Mouse (Mus musculus): ENCODE results near the gene Ak5. TPM values are rescaled to one million over a fixed set of nuclear protein-coding genes. Genes with fewer than 3 reads are reported as not detected.

Gene Ak5
- polyA plus RNA-seq, 1 experiment from 2014 or later = 3.7 TPM

GRCm38 (mm10) chr3:152658592-152658991 is 9.6 kb downstream of the Ak5 start:
- Histone ChIP-seq H3K27me3 (ENCODE audit: insufficient read depth, low read length) (no peaks in the 10 kb centered on the region), H3K4me3 (ENCODE audit: low read length) (no peak overlapping the region), H3K4me1 (ENCODE audit: insufficient read depth, low read length) (no peaks in the 10 kb centered on the region), H3K4me2 (replicated peaks; ENCODE audit: low read depth, low read length) (no peak overlapping the region), H3K9me3 (ENCODE audit: low read length) (no peaks in the 10 kb centered on the region; the same call in 1 of the 2 replicates), H3K9ac (replicated peaks; ENCODE audit: low read length) (no peak overlapping the region), H3K27ac (ENCODE audit: low read length) (no peak overlapping the region), H3K36me3 (ENCODE audit: insufficient read depth, low read length) (no peaks in the 10 kb centered on the region)
- WGBS = 85% methylated on average over 2 of the region's 2 CpGs
- ATAC-seq (ENCODE audit: low FRiP score, low TSS enrichment) = no peak

- H3K36me3 ChIP-seq (ENCODE audit: insufficient read depth, low read length) = no peaks in the 10 kb centered on the region
- H3K4me2 ChIP-seq (replicated peaks; ENCODE audit: low read depth, low read length) = no peak overlapping the region
- no peak for ATAC-seq (ENCODE audit: low FRiP score, low TSS enrichment)
- 87% methylated on average over 2 of the region's 2 CpGs for WGBS
- no peaks in the 10 kb centered on the region for H3K27me3 ChIP-seq (ENCODE audit: insufficient read depth, low read length)
- no peak overlapping the region for H3K4me3 ChIP-seq (ENCODE audit: low read length)
- H3K27ac ChIP-seq (ENCODE audit: low read length) = no peak overlapping the region
- no peaks in the 10 kb centered on the region for H3K4me1 ChIP-seq (ENCODE audit: insufficient read depth, low read length)
- no peaks in the 10 kb centered on the region for H3K9me3 ChIP-seq (ENCODE audit: low read length)
- H3K9ac ChIP-seq (replicated peaks; ENCODE audit: low read length) = no peak overlapping the region
Observed at GRCm38 (mm10) chr3:152651991-152652390, 16.2 kb downstream of the Ak5 start.

- Histone ChIP-seq H3K9ac (replicated peaks; ENCODE audit: low read length) (no peak overlapping the region), H3K36me3 (ENCODE audit: insufficient read depth, low read length) (no peaks in the 10 kb centered on the region), H3K4me2 (replicated peaks; ENCODE audit: low read depth, low read length) (no peak overlapping the region), H3K27ac (ENCODE audit: low read length) (no peak overlapping the region), H3K9me3 (ENCODE audit: low read length) (no peaks in the 10 kb centered on the region), H3K27me3 (ENCODE audit: insufficient read depth, low read length) (no peaks in the 10 kb centered on the region), H3K4me1 (ENCODE audit: insufficient read depth, low read length) (no peaks in the 10 kb centered on the region), H3K4me3 (ENCODE audit: low read length) (no peak overlapping the region)
- no peak for ATAC-seq (ENCODE audit: low FRiP score, low TSS enrichment)
- 86% methylated on average over 5 of the region's 5 CpGs for WGBS
Observed at GRCm38 (mm10) chr3:152644610-152645009, 23.6 kb downstream of the Ak5 start.

GRCm38 (mm10) chr3:152625061-152625820 is 42.9 kb downstream of the Ak5 start:
- H3K27ac ChIP-seq (ENCODE audit: low read length) = no peak overlapping the region
- no peaks in the 10 kb centered on the region for H3K36me3 ChIP-seq (ENCODE audit: insufficient read depth, low read length)
- H3K27me3 ChIP-seq (ENCODE audit: insufficient read depth, low read length) = no peaks in the 10 kb centered on the region
- no peaks in the 10 kb centered on the region for H3K9me3 ChIP-seq (ENCODE audit: low read length)
- 78% methylated on average over 10 of the region's 10 CpGs for WGBS
- H3K4me1 ChIP-seq (ENCODE audit: insufficient read depth, low read length) = no peaks in the 10 kb centered on the region
- H3K4me2 ChIP-seq (replicated peaks; ENCODE audit: low read depth, low read length) = no peak overlapping the region
- no peak overlapping the region for H3K9ac ChIP-seq (replicated peaks; ENCODE audit: low read length)
- no peak; the same call in 1 of the 2 replicates for ATAC-seq (ENCODE audit: low FRiP score, low TSS enrichment)
- H3K4me3 ChIP-seq (ENCODE audit: low read length) = no peak overlapping the region

DNA sequence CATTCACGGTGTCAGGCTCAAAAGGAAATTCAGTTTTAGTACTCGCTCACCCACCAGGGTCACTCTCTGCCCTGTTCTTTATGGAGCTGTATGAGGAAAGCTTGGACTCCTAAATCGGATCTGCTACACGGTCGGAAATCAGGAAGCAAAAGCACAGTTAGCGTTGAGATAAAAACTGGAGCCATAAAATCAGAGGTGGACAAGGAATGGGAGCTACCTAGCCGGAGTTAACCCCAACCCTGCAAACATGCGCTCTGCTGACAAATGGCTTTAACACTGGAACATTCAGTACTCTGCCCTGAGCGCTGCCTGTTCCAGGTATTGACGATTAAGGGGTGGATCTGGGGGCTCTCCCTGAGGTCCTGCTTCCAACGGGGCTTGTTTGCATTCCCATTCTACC is 47.6 kb downstream of the Ak5 start:
- WGBS = 55% methylated on average over 11 of the region's 11 CpGs
- Histone ChIP-seq H3K27me3 (ENCODE audit: insufficient read depth, low read length) (no peaks in the 10 kb centered on the region), H3K4me2 (replicated peaks; ENCODE audit: low read depth, low read length) (no peak overlapping the region), H3K36me3 (ENCODE audit: insufficient read depth, low read length) (no peaks in the 10 kb centered on the region), H3K9ac (replicated peaks; ENCODE audit: low read length) (no peak overlapping the region), H3K4me3 (ENCODE audit: low read length) (no peak overlapping the region), H3K27ac (ENCODE audit: low read length) (no peak overlapping the region), H3K9me3 (ENCODE audit: low read length) (no peaks in the 10 kb centered on the region), H3K4me1 (ENCODE audit: insufficient read depth, low read length) (no peaks in the 10 kb centered on the region)
- no peak for ATAC-seq (ENCODE audit: low FRiP score, low TSS enrichment)

- Histone ChIP-seq H3K36me3 (ENCODE audit: insufficient read depth, low read length) (no peaks in the 10 kb centered on the region), H3K4me1 (ENCODE audit: insufficient read depth, low read length) (no peaks in the 10 kb centered on the region), H3K4me3 (ENCODE audit: low read length) (no peak overlapping the region), H3K9ac (replicated peaks; ENCODE audit: low read length) (no peak overlapping the region), H3K9me3 (ENCODE audit: low read length) (no peaks in the 10 kb centered on the region), H3K4me2 (replicated peaks; ENCODE audit: low read depth, low read length) (no peak overlapping the region), H3K27ac (ENCODE audit: low read length) (no peak overlapping the region), H3K27me3 (ENCODE audit: insufficient read depth, low read length) (no peaks in the 10 kb centered on the region)
- ATAC-seq (ENCODE audit: low FRiP score, low TSS enrichment) = no peak
- 89% methylated on average over 11 of the region's 11 CpGs for WGBS
Observed at GRCm38 (mm10) chr3:152620058-152620457, 48.1 kb downstream of the Ak5 start.

GRCm38 (mm10) chr3:152609076-152609475 is 59.1 kb downstream of the Ak5 start:
- Histone ChIP-seq H3K4me1 (ENCODE audit: insufficient read depth, low read length) (no peaks in the 10 kb centered on the region), H3K4me3 (ENCODE audit: low read length) (no peak overlapping the region), H3K36me3 (ENCODE audit: insufficient read depth, low read length) (no peaks in the 10 kb centered on the region), H3K27ac (ENCODE audit: low read length) (no peak overlapping the region), H3K27me3 (ENCODE audit: insufficient read depth, low read length) (no peaks in the 10 kb centered on the region), H3K9ac (replicated peaks; ENCODE audit: low read length) (no peak overlapping the region), H3K9me3 (ENCODE audit: low read length) (no peaks in the 10 kb centered on the region), H3K4me2 (replicated peaks; ENCODE audit: low read depth, low read length) (no peak overlapping the region)
- 71% methylated on average over 5 of the region's 5 CpGs for WGBS
- no peak for ATAC-seq (ENCODE audit: low FRiP score, low TSS enrichment)

DNA sequence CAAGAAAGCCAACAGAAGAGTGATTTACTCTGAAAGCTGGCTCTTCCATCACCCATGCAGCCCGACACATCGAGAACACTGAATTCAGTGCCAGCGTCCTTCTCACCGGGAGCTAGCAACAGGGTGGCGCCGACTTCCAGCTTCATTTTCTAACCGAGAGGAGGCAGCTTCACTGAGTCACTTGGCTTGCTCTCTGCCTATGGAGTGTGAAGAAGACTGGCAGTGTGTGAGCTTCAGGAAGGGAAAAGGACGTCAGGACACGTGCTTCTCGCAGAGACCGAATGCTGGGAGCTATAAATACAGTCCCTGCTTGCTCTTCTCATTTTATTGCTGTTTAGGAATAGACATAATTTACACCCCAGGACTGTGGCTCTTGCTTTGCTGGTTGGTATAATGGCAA is 62.3 kb downstream of the Ak5 start:
- H3K4me3 ChIP-seq (ENCODE audit: low read length) = no peak overlapping the region
- no peaks in the 10 kb centered on the region for H3K9me3 ChIP-seq (ENCODE audit: low read length)
- WGBS = 41% methylated on average over 11 of the region's 11 CpGs
- H3K4me1 ChIP-seq (ENCODE audit: insufficient read depth, low read length) = no peaks in the 10 kb centered on the region
- H3K27ac ChIP-seq (ENCODE audit: low read length) = no peak overlapping the region
- no peak for ATAC-seq (ENCODE audit: low FRiP score, low TSS enrichment)
- H3K27me3 ChIP-seq (ENCODE audit: insufficient read depth, low read length) = no peaks in the 10 kb centered on the region
- no peaks in the 10 kb centered on the region for H3K36me3 ChIP-seq (ENCODE audit: insufficient read depth, low read length)
- H3K9ac ChIP-seq (replicated peaks; ENCODE audit: low read length) = no peak overlapping the region
- H3K4me2 ChIP-seq (replicated peaks; ENCODE audit: low read depth, low read length) = no peak overlapping the region

DNA sequence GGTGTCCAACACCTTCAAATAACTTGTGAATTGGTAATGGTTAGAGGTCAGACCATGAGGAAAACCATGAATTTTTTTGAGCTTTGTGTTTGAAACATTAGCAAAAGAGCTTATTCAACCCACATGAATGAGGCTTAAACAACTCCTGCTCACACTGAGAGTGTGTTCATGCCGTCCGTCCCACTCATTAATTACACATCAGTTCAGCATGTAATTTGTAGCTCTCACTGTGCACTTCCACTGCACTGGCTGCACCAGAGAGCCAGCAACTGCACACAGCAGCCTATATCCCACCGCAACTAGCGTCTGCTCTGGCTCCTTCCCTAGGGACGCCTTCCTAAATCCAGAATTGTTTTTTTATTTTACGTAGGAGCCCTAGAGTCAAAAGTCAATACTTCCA is 68.5 kb downstream of the Ak5 start:
- 43% methylated on average over 6 of the region's 6 CpGs for WGBS
- H3K27me3 ChIP-seq (ENCODE audit: insufficient read depth, low read length) = no peaks in the 10 kb centered on the region
- ATAC-seq (ENCODE audit: low FRiP score, low TSS enrichment) = no peak

DNA sequence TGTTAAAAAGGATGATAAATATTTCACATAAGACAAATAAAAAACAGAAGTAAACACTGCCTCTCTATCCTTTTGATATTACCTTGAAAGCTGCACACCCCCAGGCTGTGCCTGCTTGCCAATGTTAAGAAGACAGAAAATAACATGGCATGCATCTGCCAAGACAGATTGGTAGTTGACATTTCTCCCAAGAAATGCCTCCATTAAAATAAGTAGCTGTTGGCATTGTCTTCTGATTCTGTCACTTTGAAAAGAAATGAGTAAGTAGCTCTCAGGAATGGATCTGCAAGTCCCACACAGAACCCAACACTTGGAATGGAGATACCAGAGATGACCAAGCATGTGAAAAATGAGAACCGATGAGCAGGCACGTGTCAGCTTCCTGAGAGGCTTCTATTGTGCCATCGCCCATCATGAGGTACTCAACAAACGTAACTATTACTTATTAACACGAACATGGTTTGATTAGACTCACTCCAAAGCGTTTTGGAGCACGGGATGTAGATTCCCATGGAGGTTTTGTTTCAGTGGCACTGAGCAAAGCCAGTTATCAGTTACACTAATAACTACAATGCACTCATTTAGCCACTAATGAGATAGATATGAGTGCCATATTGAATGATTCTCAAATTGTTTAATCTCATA is 71.6 kb downstream of the Ak5 start:
- H3K9ac ChIP-seq (replicated peaks; ENCODE audit: low read length) = no peak overlapping the region
- no peak for ATAC-seq (ENCODE audit: low FRiP score, low TSS enrichment)
- no peak overlapping the region for H3K4me3 ChIP-seq (ENCODE audit: low read length)
- no peaks in the 10 kb centered on the region for H3K9me3 ChIP-seq (ENCODE audit: low read length)
- WGBS = 86% methylated on average over 7 of the region's 7 CpGs
- H3K36me3 ChIP-seq (ENCODE audit: insufficient read depth, low read length) = no peaks in the 10 kb centered on the region
- H3K4me2 ChIP-seq (replicated peaks; ENCODE audit: low read depth, low read length) = no peak overlapping the region
- no peaks in the 10 kb centered on the region for H3K27me3 ChIP-seq (ENCODE audit: insufficient read depth, low read length)
- H3K4me1 ChIP-seq (ENCODE audit: insufficient read depth, low read length) = no peaks in the 10 kb centered on the region
- no peak overlapping the region for H3K27ac ChIP-seq (ENCODE audit: low read length)

More for the DNA sequence above, 68.5 kb downstream of the Ak5 start:
- Histone ChIP-seq H3K27ac (ENCODE audit: low read length) (no peak overlapping the region), H3K9me3 (ENCODE audit: low read length) (no peaks in the 10 kb centered on the region), H3K36me3 (ENCODE audit: insufficient read depth, low read length) (no peaks in the 10 kb centered on the region), H3K4me3 (ENCODE audit: low read length) (no peak overlapping the region), H3K9ac (replicated peaks; ENCODE audit: low read length) (no peak overlapping the region), H3K4me2 (replicated peaks; ENCODE audit: low read depth, low read length) (no peak overlapping the region), H3K4me1 (ENCODE audit: insufficient read depth, low read length) (no peaks in the 10 kb centered on the region)
